Mouse (Mus musculus) bone marrow, adult 2 months (tissue): Measurements from ENCODE around the gene Tlcd1.

Experiments used
- CTCF ChIP-seq: fragments of 200-500 bp; IDR thresholded peaks from 2 replicates; pipeline ENCODE4 v1.5.1; 2011; ENCODE audit warnings: low read length, control low read depth; ENCODE audit not compliant: control insufficient read depth, insufficient read depth
- POLR2A ChIP-seq: fragments of 200-500 bp; IDR thresholded peaks from 2 replicates; pipeline ENCODE4 v1.6.1; 2011; ENCODE audit warnings: low read depth, mild to moderate bottlenecking, control low read depth, low read length, borderline replicate concordance; ENCODE audit not compliant: control insufficient read depth

- TF ChIP-seq CTCF (no peak), POLR2A (no peak)
These were observed 14.0 kb upstream of the Tlcd1 start for GRCm38 (mm10) chr11:78162504-78162903.
